Mouse (Mus musculus) testis, adult 2 months (tissue): ENCODE measurements at regions not wholly inside any gene's neighbourhood (a gene's known extent, or its start where the extent isn't known, plus 50 kb on each side); places are given as distances from the start of the nearest gene placed in this dataset.

ENCODE experiments used
- H3K27ac ChIP-seq: fragments of 200-500 bp; 2 replicates; pipeline ENCODE4 v1.5.1; 2012; ENCODE audit warnings: low read depth, low read length; ENCODE audit not compliant: control insufficient read depth, insufficient read depth
- H3K27me3 ChIP-seq: fragments of 200-500 bp; 2 replicates; pipeline ENCODE4 v1.6.1; 2012; ENCODE audit warnings: mild to moderate bottlenecking, low read length, moderate library complexity; ENCODE audit not compliant: control insufficient read depth, insufficient read depth
- H3K36me3 ChIP-seq: fragments of 200-500 bp; 2 replicates; pipeline ENCODE4 v1.6.1; 2012; ENCODE audit warnings: mild to moderate bottlenecking, low read length; ENCODE audit not compliant: control insufficient read depth, insufficient read depth
- H3K4me1 ChIP-seq: fragments of 200-500 bp; 2 replicates; pipeline ENCODE4 v1.6.1; 2012; ENCODE audit warnings: low read length; ENCODE audit not compliant: control insufficient read depth, insufficient read depth
- H3K4me3 ChIP-seq: fragments of 200-500 bp; 2 replicates; pipeline ENCODE4 v1.5.1; 2012; ENCODE audit warnings: low read depth, mild to moderate bottlenecking, low read length, moderate library complexity, mixed read lengths; ENCODE audit not compliant: control insufficient read depth
- CTCF ChIP-seq: fragments of 200-500 bp; IDR thresholded peaks from 2 replicates; pipeline ENCODE4 v1.5.1; 2012; ENCODE audit warnings: low read depth, mild to moderate bottlenecking, inconsistent platforms, low read length, moderate library complexity; ENCODE audit not compliant: control insufficient read depth, insufficient read depth, insufficient replicate concordance
- POLR2A ChIP-seq: fragments of 200-500 bp; IDR thresholded peaks from 2 replicates; pipeline ENCODE4 v1.6.1; 2012; ENCODE audit warnings: low read depth, mild to moderate bottlenecking, inconsistent platforms, low read length, moderate library complexity; ENCODE audit not compliant: control insufficient read depth

GRCm38 (mm10) chr14:58816540-58816876 is 326.2 kb downstream of the 1700129C05Rik start:
- Histone ChIP-seq H3K4me3 (no peak overlapping the region), H3K27ac (no peak overlapping the region), H3K36me3 (no peaks in the 10 kb centered on the region), H3K27me3 (no peaks in the 10 kb centered on the region), H3K4me1 (no peaks in the 10 kb centered on the region)
- no peak for TF ChIP-seq POLR2A
- TF ChIP-seq CTCF: no peak

GRCm38 (mm10) chr14:58815616-58816539 is 326.8 kb downstream of the 1700129C05Rik start:
- no peaks in the 10 kb centered on the region for H3K27me3 ChIP-seq
- H3K4me3 ChIP-seq: no peak overlapping the region
- H3K27ac ChIP-seq: no peak overlapping the region
- TF ChIP-seq POLR2A: no peak
- TF ChIP-seq CTCF: no peak
- no peaks in the 10 kb centered on the region for H3K4me1 ChIP-seq
- no peaks in the 10 kb centered on the region for H3K36me3 ChIP-seq

GRCm38 (mm10) chr14:58812585-58812984 is 330.1 kb downstream of the 1700129C05Rik start:
- no peak overlapping the region for H3K27ac ChIP-seq
- H3K27me3 ChIP-seq: no peaks in the 10 kb centered on the region
- H3K4me1 ChIP-seq: no peaks in the 10 kb centered on the region

DNA sequence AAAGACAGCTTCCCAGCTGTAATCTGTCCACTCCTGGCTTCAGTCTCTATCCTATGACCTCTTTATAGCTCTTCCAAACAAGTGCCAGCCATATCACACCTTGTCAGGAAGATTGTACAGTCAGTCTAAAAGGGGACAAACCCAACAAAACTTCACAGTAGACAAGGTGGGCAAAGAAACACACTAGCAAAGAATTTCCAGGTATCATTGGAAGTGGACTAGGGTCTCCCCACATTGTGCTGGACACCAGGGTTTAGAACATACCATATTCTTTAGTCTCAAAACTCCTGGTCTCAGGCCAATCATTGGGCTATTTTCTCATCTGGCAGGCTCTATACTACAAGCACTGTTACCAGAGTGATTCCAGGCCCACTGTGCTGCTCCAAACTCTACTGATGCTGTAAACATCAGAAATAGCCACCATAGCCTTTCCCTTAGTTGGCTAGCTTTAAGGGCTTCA is 341.3 kb downstream of the 1700129C05Rik start:
- H3K27ac ChIP-seq: no peak overlapping the region
- H3K4me3 ChIP-seq: no peak overlapping the region
- H3K27me3 ChIP-seq: no peaks in the 10 kb centered on the region
- no peaks in the 10 kb centered on the region for H3K4me1 ChIP-seq
- no peak for TF ChIP-seq POLR2A
- H3K36me3 ChIP-seq: no peaks in the 10 kb centered on the region

More at GRCm38 (mm10) chr14:58812585-58812984, 330.1 kb downstream of the 1700129C05Rik start:
- no peaks in the 10 kb centered on the region for H3K36me3 ChIP-seq
- no peak for TF ChIP-seq POLR2A
- no peak for TF ChIP-seq CTCF
- no peak overlapping the region for H3K4me3 ChIP-seq

DNA sequence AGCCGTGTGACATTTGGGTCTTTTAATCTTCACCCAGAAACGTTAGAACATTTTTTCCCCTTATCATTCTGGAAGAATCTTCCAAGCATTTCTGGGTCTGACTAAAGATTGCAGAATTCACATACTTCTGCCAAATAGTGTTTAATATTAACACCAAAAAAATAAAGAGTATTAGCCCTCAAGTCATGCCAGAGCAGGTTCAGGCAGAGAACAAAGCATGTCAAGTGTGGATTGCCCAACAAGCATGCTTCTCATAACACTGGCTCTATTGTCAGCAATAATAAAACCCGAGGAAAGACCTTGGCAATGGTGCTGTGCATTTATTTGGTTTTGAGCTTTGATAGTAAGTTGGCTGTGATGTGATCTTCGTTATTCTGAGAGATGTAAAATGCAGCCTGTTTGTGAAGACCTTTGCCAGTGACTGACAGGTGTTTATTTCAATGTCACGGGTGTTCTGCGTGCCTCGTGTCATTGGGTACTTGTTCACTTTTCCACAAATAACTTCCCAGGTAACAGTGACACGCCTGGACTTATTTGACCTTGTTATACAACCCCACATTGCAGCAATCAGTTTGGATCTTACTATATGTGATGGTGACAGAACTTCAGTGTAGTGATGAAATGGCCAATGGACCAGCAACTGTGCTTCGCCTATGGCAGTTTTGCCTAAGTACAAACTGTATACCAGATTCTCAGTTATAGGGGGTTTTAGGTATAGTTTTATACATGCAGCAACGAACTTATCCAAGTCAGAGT is 354.3 kb downstream of the 1700129C05Rik start:
- no peaks in the 10 kb centered on the region for H3K36me3 ChIP-seq
- H3K4me3 ChIP-seq: no peak overlapping the region
- H3K27ac ChIP-seq: no peak overlapping the region
- no peaks in the 10 kb centered on the region for H3K27me3 ChIP-seq
- TF ChIP-seq POLR2A (no peak), CTCF (no peak)
- H3K4me1 ChIP-seq: no peaks in the 10 kb centered on the region

DNA sequence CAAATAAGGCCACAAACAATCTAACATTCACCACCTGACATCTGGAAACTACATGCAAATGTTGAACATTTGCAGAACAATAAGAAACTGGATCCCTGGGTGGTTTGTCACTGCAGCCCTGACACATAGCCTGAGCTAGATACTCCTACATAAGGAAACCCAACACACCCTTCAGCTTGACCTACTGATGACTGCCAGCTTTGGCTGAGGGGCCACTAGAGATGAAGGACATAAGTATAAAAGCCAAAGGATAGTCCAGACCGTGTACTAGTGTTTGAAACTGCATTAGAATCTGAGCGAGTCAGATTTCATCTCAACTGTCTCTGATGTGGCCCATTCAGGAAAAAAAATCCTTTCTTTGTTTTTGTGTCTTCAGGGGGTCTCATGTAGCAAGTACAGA is 355.1 kb downstream of the 1700129C05Rik start:
- Histone ChIP-seq H3K27ac (no peak overlapping the region), H3K4me1 (no peaks in the 10 kb centered on the region), H3K36me3 (no peaks in the 10 kb centered on the region), H3K4me3 (no peak overlapping the region), H3K27me3 (no peaks in the 10 kb centered on the region)
- no peak for TF ChIP-seq POLR2A
- no peak for TF ChIP-seq CTCF

GRCm38 (mm10) chr14:58786791-58787491 is 355.8 kb downstream of the 1700129C05Rik start:
- no peaks in the 10 kb centered on the region for H3K27me3 ChIP-seq
- H3K4me1 ChIP-seq: no peaks in the 10 kb centered on the region
- no peak for TF ChIP-seq CTCF
- TF ChIP-seq POLR2A: no peak
- H3K4me3 ChIP-seq: no peak overlapping the region
- H3K36me3 ChIP-seq: no peaks in the 10 kb centered on the region
- no peak overlapping the region for H3K27ac ChIP-seq
